Mouse (Mus musculus) heart, postnatal 0 days (tissue): ENCODE measurements around the gene Rbm20. TPM values are rescaled to one million over a fixed set of nuclear protein-coding genes. Genes with fewer than 3 reads are reported as not detected.

Experiments
- ATAC-seq: fragments of 200-750 bp; cut with Nextera tagmentation; 2 replicates; pipeline ENCODE4 v1.8.0; 2017; ENCODE audit warnings: low read depth, moderate number of reproducible peaks, moderate library complexity; ENCODE audit not compliant: insufficient read depth
- DNase-seq: peaks from one replicate; pipeline ENCODE4 v3.0.0-alpha.2; 2016; ENCODE audit warnings: low spot score
- H3K27ac ChIP-seq: fragments of 300-500 bp; sonication (generic); 2 replicates; pipeline ENCODE4 v1.5.1; 2014; ENCODE audit warnings: low read depth, mild to moderate bottlenecking
- H3K27me3 ChIP-seq: fragments of 300-500 bp; sonication (generic); 2 replicates; pipeline ENCODE4 v1.6.1; 2014; ENCODE audit warnings: low read length, mixed read lengths; ENCODE audit not compliant: control insufficient read depth, insufficient read depth
- H3K36me3 ChIP-seq: fragments of 300-500 bp; sonication (generic); replicated peaks from 2 replicates; pipeline ENCODE4 v1.6.1; 2014; ENCODE audit warnings: low read length, mixed read lengths; ENCODE audit not compliant: control insufficient read depth, insufficient read depth
- H3K4me1 ChIP-seq: fragments of 300-500 bp; sonication (generic); 2 replicates; pipeline ENCODE4 v1.6.1; 2014; ENCODE audit warnings: antibody characterized with exemption; ENCODE audit not compliant: control insufficient read depth, insufficient read depth
- H3K4me2 ChIP-seq: fragments of 300-500 bp; sonication (generic); 2 replicates; pipeline ENCODE4 v1.6.1; 2014; ENCODE audit warnings: low read depth, mild to moderate bottlenecking, low read length, moderate library complexity
- H3K4me3 ChIP-seq: fragments of 300-500 bp; sonication (generic); 2 replicates; pipeline ENCODE4 v1.5.1; 2014; ENCODE audit warnings: low read depth, low read length
- H3K9ac ChIP-seq: fragments of 300-500 bp; sonication (generic); replicated peaks from 2 replicates; pipeline ENCODE4 v1.6.1; 2014; ENCODE audit warnings: low read depth, low read length, mixed read lengths
- H3K9me3 ChIP-seq: fragments of 300-500 bp; sonication (generic); replicated peaks from 2 replicates; pipeline ENCODE4 v1.6.1; 2016; ENCODE audit warnings: low read length; ENCODE audit not compliant: control insufficient read depth
- CTCF ChIP-seq: IDR thresholded peaks from 2 replicates; pipeline ENCODE4 v1.5.1; 2016; ENCODE audit warnings: antibody characterized with exemption, control low read depth, low read depth
- EP300 ChIP-seq: IDR thresholded peaks from 2 replicates; pipeline ENCODE4 v1.6.1; 2016; ENCODE audit warnings: antibody characterized with exemption, low read depth
- WGBS: fragments of 180-500 bp; shearing (Covaris S2); extraction: QIAGEN DNeasy Blood & Tissue Kit; methylation state at CpG from one replicate; pipeline ENCODE4 v1.1.7; 2014; 5-methylcytosine and 5-hydroxymethylcytosine counted together
- polyA plus RNA-seq: library from polyadenylated mRNA; unstranded; fragments of >200 nt; fragmentation: Nextera tagmentation; extraction: Ambion mirVana; gene quantifications from 2 replicates; pipeline ENCODE4 v1.2.1, GENCODE M21; 2015
- total RNA-seq: library from RNA; depleted of rRNA; stranded (reverse); fragments of >200 nt; gene quantifications from 2 replicates; pipeline ENCODE4 v1.2.3, GENCODE M21; 2014; ENCODE audit warnings: low replicate concordance

Gene Rbm20
- total and polyA plus RNA-seq, 2 experiments from 2014 or later = 65.2 to 340 TPM

- Histone ChIP-seq H3K4me1 (peaks cover 6% of the 10 kb centered on the region; the same call in 1 of the 2 replicates), H3K36me3 (peaks cover 36% of the 10 kb centered on the region), H3K4me2 (no peak overlapping the region), H3K27ac (peak overlapping the region; percentile 27; the same call in 1 of the 2 replicates), H3K9me3 (no peaks in the 10 kb centered on the region), H3K4me3 (no peak overlapping the region), H3K27me3 (no peaks in the 10 kb centered on the region), H3K9ac (no peak overlapping the region)
- no peak for ATAC-seq
- 20% methylated on average over 5 of the region's 5 CpGs for WGBS
- no peak for TF ChIP-seq CTCF
- TF ChIP-seq EP300 = no peak
- DNase-seq = no peak
These were observed 29.1 kb upstream of the Rbm20 start for GRCm38 (mm10) chr19:53648056-53648455.

- H3K27me3 ChIP-seq = no peaks in the 10 kb centered on the region
- 32% methylated on average over 10 of the region's 10 CpGs for WGBS
- ATAC-seq (peak; percentile 62), DNase-seq (peak; percentile 72)
- peaks cover 8% of the 10 kb centered on the region; the same call in 1 of the 2 replicates for H3K4me1 ChIP-seq
- TF ChIP-seq CTCF (peak; percentile 96), EP300 (no peak)
- no peaks in the 10 kb centered on the region for H3K9me3 ChIP-seq
- 0 out of 2 replicates have a peak overlapping the region, but pooled peaks have one; percentile 37 for H3K27ac ChIP-seq
- peaks cover 30% of the 10 kb centered on the region for H3K36me3 ChIP-seq
- H3K4me2 ChIP-seq = peak overlapping the region; percentile 26
- no peak overlapping the region for H3K4me3 ChIP-seq
- H3K9ac ChIP-seq = no peak overlapping the region
These were observed 28.3 kb upstream of the Rbm20 start for GRCm38 (mm10) chr19:53648802-53649236.

- Histone ChIP-seq H3K4me1 (peaks cover 14% of the 10 kb centered on the region; the same call in 1 of the 2 replicates), H3K36me3 (peaks cover 26% of the 10 kb centered on the region), H3K4me3 (no peak overlapping the region), H3K9me3 (no peaks in the 10 kb centered on the region), H3K27me3 (no peaks in the 10 kb centered on the region), H3K4me2 (no peak overlapping the region), H3K27ac (0 out of 2 replicates have a peak overlapping the region, but pooled peaks have one; percentile 37), H3K9ac (no peak overlapping the region)
- ATAC-seq (peak; percentile 44), DNase-seq (no peak)
- no peak for TF ChIP-seq EP300
- TF ChIP-seq CTCF = peak; percentile 68
- WGBS = 62% methylated on average over 6 of the region's 6 CpGs
These were observed 27.7 kb upstream of the Rbm20 start for GRCm38 (mm10) chr19:53649361-53649760.

- Histone ChIP-seq H3K27me3 (no peaks in the 10 kb centered on the region), H3K4me2 (no peak overlapping the region), H3K36me3 (peaks cover 24% of the 10 kb centered on the region), H3K4me3 (no peak overlapping the region), H3K9ac (no peak overlapping the region), H3K9me3 (no peaks in the 10 kb centered on the region), H3K4me1 (peaks cover 18% of the 10 kb centered on the region; the same call in 1 of the 2 replicates), H3K27ac (no peak overlapping the region)
- DNase-seq (no peak), ATAC-seq (no peak)
- TF ChIP-seq CTCF (no peak), EP300 (no peak)
- WGBS = 52% methylated on average over 5 of the region's 5 CpGs
These were observed 27.3 kb upstream of the Rbm20 start for GRCm38 (mm10) chr19:53649802-53650201.

GRCm38 (mm10) chr19:53650921-53651320, 26.2 kb upstream of the Rbm20 start:
- H3K9ac ChIP-seq = no peak overlapping the region
- DNase-seq (no peak), ATAC-seq (no peak)
- 73% methylated on average over 7 of the region's 7 CpGs for WGBS
- no peaks in the 10 kb centered on the region for H3K27me3 ChIP-seq
- H3K36me3 ChIP-seq = peaks cover 14% of the 10 kb centered on the region
- H3K4me3 ChIP-seq = no peak overlapping the region
- H3K9me3 ChIP-seq = no peaks in the 10 kb centered on the region
- peaks cover 23% of the 10 kb centered on the region; the same call in 1 of the 2 replicates for H3K4me1 ChIP-seq
- TF ChIP-seq CTCF = no peak
- no peak for TF ChIP-seq EP300
- H3K4me2 ChIP-seq = no peak overlapping the region
- no peak overlapping the region for H3K27ac ChIP-seq

- ATAC-seq (no peak), DNase-seq (no peak)
- H3K36me3 ChIP-seq = 0 out of 2 replicates have a peak, but pooled peaks cover 2% of the 10 kb centered on the region
- TF ChIP-seq CTCF = no peak
- TF ChIP-seq EP300 = no peak
- WGBS = 79% methylated on average over 9 of the region's 9 CpGs
- H3K4me1 ChIP-seq = peaks cover 23% of the 10 kb centered on the region; the same call in 1 of the 2 replicates
- no peak overlapping the region for H3K27ac ChIP-seq
- no peak overlapping the region for H3K9ac ChIP-seq
- H3K4me3 ChIP-seq = no peak overlapping the region
- H3K4me2 ChIP-seq = no peak overlapping the region
- no peaks in the 10 kb centered on the region for H3K9me3 ChIP-seq
- no peaks in the 10 kb centered on the region for H3K27me3 ChIP-seq
These were observed 24.8 kb upstream of the Rbm20 start for GRCm38 (mm10) chr19:53652267-53652666.
